Mouse (Mus musculus): ENCODE results near the gene Mtmr10. TPM values are rescaled to one million over a fixed set of nuclear protein-coding genes. Genes with fewer than 3 reads are reported as not detected.

Gene Mtmr10
- polyA plus RNA-seq, 1 experiment from 2014 or later: 12.3 TPM

DNA sequence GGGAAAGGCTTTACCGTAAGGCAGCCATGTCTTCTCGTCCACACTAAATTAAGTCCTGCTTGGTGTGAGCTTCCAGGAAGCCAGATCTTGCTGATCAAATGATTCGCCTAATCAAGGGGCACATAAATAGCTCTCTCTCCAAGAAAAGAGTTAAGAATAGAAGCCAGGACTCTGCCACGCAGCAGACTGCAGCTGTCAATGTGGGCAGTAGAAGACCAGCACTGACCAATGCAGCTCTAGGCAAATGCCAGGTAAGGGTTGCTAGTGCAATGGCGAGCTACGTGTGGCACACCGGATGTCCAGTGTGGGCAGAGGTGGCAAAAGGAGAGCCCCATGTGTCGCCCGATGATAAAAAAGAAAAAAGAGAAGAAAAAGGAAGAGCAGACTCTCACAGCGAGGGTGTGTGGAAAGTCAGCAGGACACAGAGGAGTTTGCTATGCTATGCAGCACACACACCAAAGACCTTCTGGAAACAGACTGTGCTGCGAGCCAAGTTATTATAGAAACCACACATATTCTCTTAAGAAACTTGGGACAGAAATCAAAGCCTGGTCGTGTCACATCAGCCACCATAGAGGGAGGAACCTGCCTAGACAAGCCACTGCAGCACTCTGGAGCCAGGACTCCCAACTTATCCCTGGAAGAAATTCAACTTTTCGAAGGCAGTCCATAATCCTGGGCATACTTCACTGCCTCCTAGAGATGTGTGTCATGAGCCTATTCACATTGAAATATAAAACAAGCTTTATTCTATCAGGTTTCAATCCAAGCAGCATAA lies 21.8 kb upstream of the Mtmr10 start:
- Histone ChIP-seq H3K4me1 (0 out of 2 replicates have a peak, but pooled peaks cover 4% of the 10 kb centered on the region), H3K4me3 (replicated peaks) (no peak overlapping the region), H3K9me3 (no peaks in the 10 kb centered on the region), H3K9ac (no peak overlapping the region), H3K27me3 (peaks cover 16% of the 10 kb centered on the region), H3K36me3 (replicated peaks) (no peaks in the 10 kb centered on the region), H3K4me2 (no peak overlapping the region), H3K27ac (no peak overlapping the region)
- WGBS: 90% methylated on average over 13 of the region's 13 CpGs
- ATAC-seq (ENCODE audit: low FRiP score): no peak

DNA sequence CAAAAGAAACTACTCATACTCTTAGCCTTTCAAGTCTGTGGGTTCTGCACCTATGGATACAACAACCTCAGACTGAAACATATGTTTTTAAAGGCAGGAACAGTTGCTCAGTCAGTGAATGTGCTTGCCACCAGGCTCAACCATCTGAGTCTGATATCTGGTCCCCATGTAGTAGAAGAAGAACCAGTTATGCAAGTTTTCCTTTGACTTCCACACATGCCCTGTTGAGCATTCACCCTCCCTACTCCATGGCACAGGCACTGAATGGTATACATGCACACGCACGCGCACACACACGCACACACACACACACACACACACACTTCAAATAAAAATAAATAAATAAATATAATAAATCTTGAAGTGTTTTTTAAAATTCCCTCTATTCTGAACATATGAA lies 20.9 kb upstream of the Mtmr10 start:
- Histone ChIP-seq H3K9ac (no peak overlapping the region), H3K9me3 (no peaks in the 10 kb centered on the region), H3K4me2 (no peak overlapping the region), H3K4me1 (0 out of 2 replicates have a peak, but pooled peaks cover 4% of the 10 kb centered on the region), H3K27me3 (peaks cover 16% of the 10 kb centered on the region), H3K36me3 (replicated peaks) (no peaks in the 10 kb centered on the region), H3K4me3 (replicated peaks) (no peak overlapping the region), H3K27ac (no peak overlapping the region)
- WGBS: 91% methylated on average over 4 of the region's 4 CpGs
- no peak for ATAC-seq (ENCODE audit: low FRiP score)

DNA sequence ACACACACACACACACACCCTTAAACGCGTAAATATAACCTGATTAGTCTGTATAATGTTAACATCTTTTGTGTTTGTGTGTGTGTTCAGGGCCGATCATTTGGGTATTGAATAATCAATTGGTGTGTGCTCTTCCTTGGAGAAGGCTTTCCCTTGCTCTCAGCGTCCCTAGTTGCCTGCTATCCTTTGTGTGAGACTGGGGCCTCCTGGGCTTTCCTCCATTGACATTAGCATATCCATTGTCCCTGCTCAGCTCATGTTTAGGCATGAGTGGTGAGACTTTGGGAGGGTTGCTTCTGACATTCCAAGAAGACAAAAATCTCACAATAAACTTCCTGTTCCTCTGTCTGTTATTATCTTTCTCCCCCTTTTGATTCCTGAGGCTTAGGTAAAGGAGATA lies 15.5 kb upstream of the Mtmr10 start:
- H3K36me3 ChIP-seq (replicated peaks): no peaks in the 10 kb centered on the region
- 9% methylated on average over 4 of the region's 4 CpGs for WGBS
- no peak overlapping the region for H3K4me3 ChIP-seq (replicated peaks)
- peak overlapping the region; percentile 56; the same call in 1 of the 2 replicates for H3K27ac ChIP-seq
- peaks cover 16% of the 10 kb centered on the region for H3K27me3 ChIP-seq
- H3K9ac ChIP-seq: no peak overlapping the region
- no peak overlapping the region for H3K4me2 ChIP-seq
- peak; percentile 93 for ATAC-seq (ENCODE audit: low FRiP score)
- peaks cover 14% of the 10 kb centered on the region for H3K4me1 ChIP-seq
- no peaks in the 10 kb centered on the region for H3K9me3 ChIP-seq

DNA sequence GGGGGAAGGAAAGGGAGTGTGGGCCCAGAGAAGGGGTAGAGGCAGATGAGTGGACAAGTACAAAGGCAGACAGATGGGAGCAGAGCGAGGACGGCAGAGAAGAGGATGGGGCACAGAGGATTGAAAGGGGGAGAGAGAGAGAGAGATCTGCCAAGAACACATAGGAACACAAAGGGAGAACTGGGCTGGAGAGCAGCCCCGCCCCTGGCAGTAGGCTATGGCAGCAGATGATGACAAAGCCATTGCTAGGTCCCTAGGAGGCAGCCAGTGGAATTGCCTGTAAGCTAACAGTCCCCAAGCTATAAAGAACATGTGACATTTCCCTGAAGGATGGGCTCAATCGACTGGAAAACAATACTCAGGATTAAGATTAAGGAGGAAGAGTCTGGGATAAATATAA lies 11.9 kb upstream of the Mtmr10 start:
- ATAC-seq (ENCODE audit: low FRiP score): no peak
- H3K4me3 ChIP-seq (replicated peaks): no peak overlapping the region

DNA sequence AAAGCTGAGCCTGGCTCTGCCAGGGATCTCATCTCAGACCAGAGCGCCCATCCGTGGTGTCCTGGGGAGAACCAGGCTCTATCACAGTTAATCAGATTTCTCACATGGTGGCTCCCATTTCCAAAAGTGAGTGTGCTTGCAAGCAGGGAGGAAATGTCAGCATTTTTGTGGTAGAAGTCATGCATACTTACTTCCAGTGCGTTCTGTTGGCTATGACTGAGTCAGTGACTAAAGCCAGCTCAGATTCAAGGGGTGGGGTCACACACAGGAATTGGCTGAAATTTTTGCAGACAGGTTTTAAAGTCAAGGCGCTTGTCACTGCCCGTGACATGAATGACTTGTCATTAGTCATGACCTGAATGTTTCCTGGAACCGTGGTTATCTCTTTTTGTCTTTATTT lies 10.5 kb upstream of the Mtmr10 start:
- ATAC-seq (ENCODE audit: low FRiP score): no peak
- WGBS: 69% methylated on average over 6 of the region's 6 CpGs
- no peaks in the 10 kb centered on the region for H3K27me3 ChIP-seq
- peaks cover 7% of the 10 kb centered on the region for H3K4me1 ChIP-seq
- H3K27ac ChIP-seq: no peak overlapping the region
- no peak overlapping the region for H3K4me2 ChIP-seq
- H3K4me3 ChIP-seq (replicated peaks): no peak overlapping the region
- H3K9me3 ChIP-seq: no peaks in the 10 kb centered on the region
- no peaks in the 10 kb centered on the region for H3K36me3 ChIP-seq (replicated peaks)
- H3K9ac ChIP-seq: no peak overlapping the region

More for the DNA sequence above, 11.9 kb upstream of the Mtmr10 start:
- H3K27me3 ChIP-seq: no peaks in the 10 kb centered on the region
- H3K4me2 ChIP-seq: no peak overlapping the region
- no peaks in the 10 kb centered on the region for H3K9me3 ChIP-seq
- no peaks in the 10 kb centered on the region for H3K36me3 ChIP-seq (replicated peaks)
- H3K4me1 ChIP-seq: peaks cover 10% of the 10 kb centered on the region
- H3K27ac ChIP-seq: no peak overlapping the region
- 63% methylated on average over 4 of the region's 4 CpGs for WGBS
- H3K9ac ChIP-seq: no peak overlapping the region

DNA sequence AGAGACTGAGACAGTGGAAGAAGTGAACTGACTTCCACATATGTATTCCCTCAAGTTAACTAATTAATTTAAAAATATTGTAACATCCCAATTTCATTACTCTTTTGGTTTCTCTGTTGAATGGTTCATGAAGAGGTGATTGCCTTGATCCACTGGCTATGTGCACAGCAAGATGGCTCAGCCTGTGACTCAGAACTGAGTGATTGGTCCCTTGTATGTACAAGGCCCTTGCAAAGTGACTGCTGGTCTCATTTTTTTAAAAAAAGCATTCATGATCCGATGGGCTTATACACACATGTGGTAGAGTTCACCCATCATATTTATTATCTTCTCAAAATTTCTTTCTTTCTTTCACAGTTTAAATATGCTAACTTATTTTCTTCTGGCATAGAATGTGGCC lies 8.9 kb upstream of the Mtmr10 start:
- Histone ChIP-seq H3K4me1 (no peaks in the 10 kb centered on the region; the same call in 1 of the 2 replicates), H3K27me3 (no peaks in the 10 kb centered on the region), H3K36me3 (replicated peaks) (no peaks in the 10 kb centered on the region), H3K27ac (no peak overlapping the region), H3K9ac (no peak overlapping the region), H3K9me3 (no peaks in the 10 kb centered on the region), H3K4me2 (no peak overlapping the region), H3K4me3 (replicated peaks) (no peak overlapping the region)
- no peak for ATAC-seq (ENCODE audit: low FRiP score)
- 88% methylated on average over 1 of the region's 1 CpGs for WGBS

DNA sequence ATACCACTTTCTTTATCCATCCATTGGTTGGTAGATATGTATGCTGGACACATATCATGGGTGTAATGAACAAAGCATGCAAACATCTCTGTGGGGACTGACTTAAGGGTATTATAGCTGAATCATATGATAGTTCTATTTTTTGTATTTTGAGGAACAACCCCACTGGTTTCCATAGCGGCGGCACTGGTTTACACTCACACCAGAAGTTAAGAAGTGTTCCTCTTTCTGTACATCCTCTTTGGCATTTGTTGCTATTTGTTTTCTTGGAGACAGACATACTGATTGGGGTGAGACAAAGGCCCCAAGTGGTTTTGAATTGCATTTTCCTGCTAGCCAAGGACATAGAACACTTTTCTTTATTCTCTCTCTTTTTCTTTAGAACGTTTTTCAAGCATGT lies 7.9 kb upstream of the Mtmr10 start:
- no peak overlapping the region for H3K9ac ChIP-seq
- no peaks in the 10 kb centered on the region for H3K9me3 ChIP-seq
- no peaks in the 10 kb centered on the region; the same call in 1 of the 2 replicates for H3K4me1 ChIP-seq
- 89% methylated on average over 3 of the region's 3 CpGs for WGBS
- H3K27ac ChIP-seq: no peak overlapping the region
- no peak overlapping the region for H3K4me3 ChIP-seq (replicated peaks)
- H3K36me3 ChIP-seq (replicated peaks): no peaks in the 10 kb centered on the region
- H3K4me2 ChIP-seq: no peak overlapping the region
- H3K27me3 ChIP-seq: no peaks in the 10 kb centered on the region
- ATAC-seq (ENCODE audit: low FRiP score): no peak

DNA sequence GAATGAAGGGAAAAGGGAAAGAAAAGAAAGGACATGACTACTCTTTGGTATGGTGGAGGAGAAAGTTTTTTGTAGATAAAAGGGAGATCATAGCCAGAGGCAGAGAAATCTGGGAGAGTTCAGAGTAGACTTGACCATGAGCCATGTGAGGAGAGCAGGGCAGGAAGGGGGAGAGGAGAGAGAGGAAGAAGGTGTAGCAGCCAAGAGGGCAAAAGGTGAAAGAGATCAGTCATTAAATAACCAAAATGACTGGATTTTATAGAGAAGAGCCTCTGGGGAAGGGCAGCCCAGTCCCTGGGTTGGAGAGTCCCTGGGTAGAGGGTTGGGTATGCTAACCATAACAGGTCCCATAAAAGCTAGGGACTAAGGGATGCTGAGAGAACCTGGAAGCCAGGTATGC lies 887 bp upstream of the Mtmr10 start:
- Histone ChIP-seq H3K9ac (0 out of 2 replicates have a peak overlapping the region, but pooled peaks have one; percentile 82), H3K27ac (no peak overlapping the region), H3K9me3 (no peaks in the 10 kb centered on the region), H3K36me3 (replicated peaks) (no peaks in the 10 kb centered on the region), H3K4me3 (replicated peaks) (peak overlapping the region; percentile 83), H3K4me1 (peaks cover 18% of the 10 kb centered on the region), H3K27me3 (0 out of 2 replicates have a peak, but pooled peaks cover 3% of the 10 kb centered on the region), H3K4me2 (peak overlapping the region; percentile 60)
- peak; percentile 17; the same call in 1 of the 2 replicates for ATAC-seq (ENCODE audit: low FRiP score)

DNA sequence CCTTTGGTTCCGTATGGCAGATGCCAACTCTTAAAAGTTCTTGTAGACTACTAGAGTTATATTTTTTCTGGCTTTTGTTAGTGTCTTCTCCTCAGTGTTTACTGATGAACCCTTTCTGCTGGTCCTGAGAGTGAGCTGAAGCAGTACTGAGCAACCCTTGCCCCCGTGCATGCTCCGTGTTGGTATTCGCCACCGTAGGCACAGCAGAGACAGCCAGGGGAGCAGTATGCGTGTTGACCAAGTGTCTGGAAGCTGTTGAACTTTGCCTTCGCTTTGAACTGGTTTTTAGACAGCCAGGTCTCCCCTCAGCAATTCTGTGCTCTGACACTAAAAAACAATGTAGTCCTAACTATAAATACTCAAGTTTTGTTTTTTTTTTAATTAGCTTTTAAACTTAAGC lies 2.0 kb downstream of the Mtmr10 start:
- Histone ChIP-seq H3K27ac (no peak overlapping the region), H3K4me3 (replicated peaks) (no peak overlapping the region), H3K36me3 (replicated peaks) (no peaks in the 10 kb centered on the region), H3K4me2 (no peak overlapping the region), H3K9me3 (no peaks in the 10 kb centered on the region), H3K27me3 (0 out of 2 replicates have a peak, but pooled peaks cover 3% of the 10 kb centered on the region), H3K9ac (no peak overlapping the region), H3K4me1 (peaks cover 18% of the 10 kb centered on the region)
- no peak for ATAC-seq (ENCODE audit: low FRiP score)
- 95% methylated on average over 7 of the region's 7 CpGs for WGBS

DNA sequence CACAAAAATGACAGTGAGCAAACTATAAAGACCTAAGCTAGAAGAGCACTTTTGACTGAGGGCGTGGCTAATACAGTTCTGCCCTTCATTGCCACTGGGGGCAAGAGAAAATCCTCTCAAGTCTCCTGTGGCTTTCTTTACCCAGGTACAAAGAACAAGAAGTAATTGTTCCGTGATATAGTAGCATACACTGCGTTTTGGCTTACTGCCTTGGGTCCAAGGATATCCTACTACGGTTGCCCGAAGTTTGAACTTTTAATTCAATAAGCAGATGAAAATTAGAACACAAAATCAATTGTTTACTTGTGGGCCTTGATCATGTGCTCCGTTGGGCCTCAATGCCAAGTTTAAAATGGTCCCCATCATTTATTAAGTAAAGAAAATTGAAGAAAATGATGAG lies 3.0 kb downstream of the Mtmr10 start:
- 89% methylated on average over 6 of the region's 6 CpGs for WGBS
- no peak overlapping the region for H3K9ac ChIP-seq
- H3K27me3 ChIP-seq: 0 out of 2 replicates have a peak, but pooled peaks cover 3% of the 10 kb centered on the region
- peaks cover 18% of the 10 kb centered on the region for H3K4me1 ChIP-seq
- no peak overlapping the region for H3K27ac ChIP-seq
- no peaks in the 10 kb centered on the region for H3K9me3 ChIP-seq
- H3K4me3 ChIP-seq (replicated peaks): no peak overlapping the region
- H3K36me3 ChIP-seq (replicated peaks): no peaks in the 10 kb centered on the region
- no peak for ATAC-seq (ENCODE audit: low FRiP score)
- no peak overlapping the region for H3K4me2 ChIP-seq

DNA sequence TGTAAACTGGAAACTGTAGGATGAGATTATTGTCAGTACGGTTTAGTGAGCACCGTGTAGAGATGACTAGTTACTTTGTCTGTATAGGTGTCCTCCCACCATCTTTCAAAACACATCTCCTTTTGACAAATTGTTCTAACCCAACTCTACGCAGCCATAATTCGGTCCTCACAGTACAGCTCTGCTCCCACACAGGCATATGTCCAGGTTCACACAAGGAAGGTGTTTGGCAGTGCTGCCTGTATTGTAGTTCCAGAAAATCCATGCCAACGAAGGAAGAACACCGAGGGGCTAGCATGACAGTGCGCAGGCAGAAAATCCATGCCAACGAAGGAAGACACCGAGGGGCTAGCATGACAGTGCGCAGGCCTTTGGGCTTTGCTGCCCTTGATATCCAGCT lies 4.3 kb downstream of the Mtmr10 start:
- H3K36me3 ChIP-seq (replicated peaks): no peaks in the 10 kb centered on the region
- H3K4me1 ChIP-seq: peaks cover 21% of the 10 kb centered on the region
- no peak overlapping the region for H3K9ac ChIP-seq
- H3K27me3 ChIP-seq: no peaks in the 10 kb centered on the region
- no peak overlapping the region for H3K27ac ChIP-seq
- H3K4me3 ChIP-seq (replicated peaks): no peak overlapping the region
- H3K4me2 ChIP-seq: no peak overlapping the region
- no peak for ATAC-seq (ENCODE audit: low FRiP score)
- H3K9me3 ChIP-seq: no peaks in the 10 kb centered on the region
- WGBS: 94% methylated on average over 10 of the region's 10 CpGs

DNA sequence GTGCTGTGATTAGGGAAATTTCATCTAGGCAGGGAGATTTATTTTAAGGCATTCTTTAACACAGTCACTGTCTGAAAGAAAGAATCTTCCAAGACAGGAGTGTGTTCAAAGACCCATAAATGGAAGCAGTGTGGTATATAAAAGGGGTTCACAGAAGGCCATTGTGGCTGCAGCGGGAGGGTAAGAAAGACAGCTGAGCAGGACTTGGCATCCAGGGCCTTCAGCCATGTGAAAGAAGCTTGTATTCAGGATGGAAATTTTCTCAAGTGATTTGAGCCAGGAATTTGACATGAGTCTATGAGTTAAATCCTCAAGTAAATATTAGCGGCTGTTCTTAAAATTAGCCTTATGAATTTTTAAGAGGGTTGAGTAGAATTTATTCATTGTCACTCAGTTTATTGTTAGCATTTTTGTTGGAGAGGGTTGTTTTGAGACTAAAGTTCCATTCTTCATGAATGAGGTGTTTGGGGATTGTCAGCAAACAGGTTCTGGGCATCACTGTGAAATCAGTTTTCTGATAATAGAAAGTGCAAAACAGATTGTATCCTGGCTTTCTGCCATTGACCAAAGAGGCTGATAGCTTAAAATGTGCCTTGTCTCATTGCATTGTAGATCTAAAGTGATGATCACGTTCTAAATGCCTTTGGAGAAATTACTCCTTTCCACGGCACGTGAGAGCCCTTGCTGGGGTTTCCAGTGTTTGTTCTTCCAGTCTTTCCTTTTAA lies 9.0 kb downstream of the Mtmr10 start:
- ATAC-seq (ENCODE audit: low FRiP score): no peak
- no peaks in the 10 kb centered on the region for H3K9me3 ChIP-seq
- no peak overlapping the region for H3K4me2 ChIP-seq
- WGBS: 59% methylated on average over 5 of the region's 5 CpGs
- no peak overlapping the region for H3K4me3 ChIP-seq (replicated peaks)
- H3K4me1 ChIP-seq: peaks cover 14% of the 10 kb centered on the region
- no peaks in the 10 kb centered on the region for H3K27me3 ChIP-seq
- peaks cover 3% of the 10 kb centered on the region; the same call in 1 of the 2 replicates for H3K36me3 ChIP-seq (replicated peaks)
- H3K27ac ChIP-seq: no peak overlapping the region
- H3K9ac ChIP-seq: no peak overlapping the region

Data from forebrain, embryonic 12.5 days (tissue).